Mouse (Mus musculus) lung, postnatal 0 days (tissue): ENCODE measurements around the gene Errfi1.

Experiments
- CTCF ChIP-seq: IDR thresholded peaks from 2 replicates; pipeline ENCODE4 v1.5.1; 2016; ENCODE audit warnings: antibody characterized with exemption, mild to moderate bottlenecking
- EP300 ChIP-seq: IDR thresholded peaks from 2 replicates; pipeline ENCODE4 v1.6.1; 2016; ENCODE audit warnings: antibody characterized with exemption, mild to moderate bottlenecking, control low read depth

GRCm38 (mm10) chr4:150896896-150897624 is 43.3 kb downstream of the Errfi1 start:
- no peak for TF ChIP-seq CTCF
- TF ChIP-seq EP300 = no peak
